Mouse (Mus musculus) fat pad, adult 2 months (tissue): Measurements from ENCODE around the gene Zc3h7b.
"Not testable (repeated sequence)": the region's sequence is repeated elsewhere in the genome, so short reads cannot be mapped to it uniquely, and the experiment has no call there.

ENCODE experiments used
- DNase-seq: peaks from one replicate; pipeline ENCODE4 v3.0.0-alpha.2; 2011; ENCODE audit warnings: low read depth, low spot score; ENCODE audit errors: extremely low read depth

Gene Zc3h7b

GRCm38 (mm10) chr15:81744992-81745600 is at the start of gene Zc3h7b, which contains the start of gene Rangap1:
Zc3h7b (plus strand) TSS chr15:81745057.
Rangap1 (minus strand) TSS chr15:81745530.
- no peak for DNase-seq

- no peak for DNase-seq
Measured at GRCm38 (mm10) chr15:81697175-81697574, 47.7 kb upstream of the Zc3h7b start, which contains the start of gene Chadl. Chadl (minus strand) TSS chr15:81697287.

- DNase-seq, result no peak
Measured at GRCm38 (mm10) chr15:81697847-81698246, 47.0 kb upstream of the Zc3h7b start.

- DNase-seq, result peak; percentile 21
Measured at GRCm38 (mm10) chr15:81698532-81698931, 46.3 kb upstream of the Zc3h7b start.

GRCm38 (mm10) chr15:81700161-81700560 is 44.7 kb upstream of the Zc3h7b start:
- DNase-seq, result no peak

GRCm38 (mm10) chr15:81700601-81701000 is 44.3 kb upstream of the Zc3h7b start:
- DNase-seq, result no peak

- DNase-seq, result not testable (repeated sequence)
Measured at GRCm38 (mm10) chr15:81701350-81701749, 43.5 kb upstream of the Zc3h7b start.

GRCm38 (mm10) chr15:81702306-81703093 is 42.4 kb upstream of the Zc3h7b start:
- DNase-seq, result no peak

- DNase-seq, result no peak
Measured at GRCm38 (mm10) chr15:81703094-81703489, 41.8 kb upstream of the Zc3h7b start.

GRCm38 (mm10) chr15:81708991-81709390 is 35.9 kb upstream of the Zc3h7b start:
- no peak for DNase-seq

GRCm38 (mm10) chr15:81709686-81710085 is 35.2 kb upstream of the Zc3h7b start:
- no peak for DNase-seq

GRCm38 (mm10) chr15:81710801-81711200 is 34.1 kb upstream of the Zc3h7b start:
- no peak for DNase-seq

- DNase-seq, result no peak
Measured at GRCm38 (mm10) chr15:81713742-81714141, 31.1 kb upstream of the Zc3h7b start.

GRCm38 (mm10) chr15:81718336-81719138 is 26.3 kb upstream of the Zc3h7b start:
- no peak for DNase-seq

GRCm38 (mm10) chr15:81719139-81719531 is 25.7 kb upstream of the Zc3h7b start:
- DNase-seq, result no peak

GRCm38 (mm10) chr15:81722361-81722760 is 22.5 kb upstream of the Zc3h7b start:
- DNase-seq, result no peak

- DNase-seq, result no peak
Measured at GRCm38 (mm10) chr15:81723653-81724052, 21.2 kb upstream of the Zc3h7b start.

- DNase-seq, result no peak
Measured at GRCm38 (mm10) chr15:81725965-81726364, 18.9 kb upstream of the Zc3h7b start.

- no peak for DNase-seq
Measured at GRCm38 (mm10) chr15:81729241-81729791, 15.5 kb upstream of the Zc3h7b start.

- peak; percentile 96 for DNase-seq
Measured at GRCm38 (mm10) chr15:81729792-81730635, 14.8 kb upstream of the Zc3h7b start.
